Mouse (Mus musculus) liver, embryonic 11.5 days (tissue): ENCODE measurements around the gene Auh. TPM values are rescaled to one million over a fixed set of nuclear protein-coding genes. Genes with fewer than 3 reads are reported as not detected.

Experiments
- ATAC-seq: fragments of 200-750 bp; cut with Nextera tagmentation; replicated peaks from 2 replicates; pipeline ENCODE4 v1.8.0; 2017; ENCODE audit warnings: moderate number of reproducible peaks, mild to moderate bottlenecking, moderate TSS enrichment, moderate library complexity; ENCODE audit not compliant: low FRiP score
- DNase-seq: peaks from one replicate; pipeline ENCODE4 v3.0.0-alpha.2; 2017; ENCODE audit warnings: low spot score
- H3K27ac ChIP-seq: fragments of 300-500 bp; sonication (generic); 2 replicates; pipeline ENCODE4 v1.5.1; 2014; ENCODE audit warnings: mild to moderate bottlenecking, low read depth, low read length, control low read depth
- H3K27me3 ChIP-seq: fragments of 300-500 bp; sonication (generic); replicated peaks from 2 replicates; pipeline ENCODE4 v1.6.1; 2014; ENCODE audit warnings: low read length, mixed read lengths; ENCODE audit not compliant: control insufficient read depth, insufficient read depth
- H3K36me3 ChIP-seq: fragments of 300-500 bp; sonication (generic); 2 replicates; pipeline ENCODE4 v1.6.1; 2014; ENCODE audit warnings: mild to moderate bottlenecking, low read length, moderate library complexity, mixed read lengths; ENCODE audit not compliant: control insufficient read depth, insufficient read depth
- H3K4me1 ChIP-seq: fragments of 300-500 bp; sonication (generic); replicated peaks from 2 replicates; pipeline ENCODE4 v1.6.1; 2014; ENCODE audit warnings: low read length, mixed read lengths; ENCODE audit not compliant: control insufficient read depth, insufficient read depth
- H3K4me2 ChIP-seq: fragments of 300-500 bp; sonication (generic); 2 replicates; pipeline ENCODE4 v1.6.1; 2014; ENCODE audit warnings: mild to moderate bottlenecking, control low read depth, moderate library complexity
- H3K4me3 ChIP-seq: fragments of 300-500 bp; sonication (generic); 2 replicates; pipeline ENCODE4 v1.5.1; 2014; ENCODE audit warnings: low read depth, low read length, control low read depth
- H3K9ac ChIP-seq: fragments of 300-500 bp; sonication (generic); 2 replicates; pipeline ENCODE4 v1.6.1; 2014; ENCODE audit warnings: low read depth, low read length, control low read depth
- H3K9me3 ChIP-seq: fragments of 300-500 bp; sonication (generic); 2 replicates; pipeline ENCODE4 v1.6.1; 2016; ENCODE audit warnings: low read length, inconsistent platforms, mixed read lengths; ENCODE audit not compliant: control insufficient read depth
- WGBS: fragments of 180-500 bp; shearing (Covaris S2); extraction: QIAGEN DNeasy Blood & Tissue Kit; methylation state at CpG from one replicate; pipeline ENCODE4 v1.1.7; 2014; 5-methylcytosine and 5-hydroxymethylcytosine counted together
- polyA plus RNA-seq: library from polyadenylated mRNA; unstranded; fragments of >200 nt; fragmentation: Nextera tagmentation; extraction: Ambion mirVana; gene quantifications from 2 replicates; pipeline ENCODE4 v1.2.1, GENCODE M21; 2014

The Auh gene
- polyA plus RNA-seq, 1 experiment from 2014 or later: 35.4 TPM

GRCm38 (mm10) chr13:52832481-52833170 is 96.9 kb downstream of the Auh start:
- H3K9ac ChIP-seq: no peak overlapping the region
- H3K9me3 ChIP-seq: no peaks in the 10 kb centered on the region
- H3K27ac ChIP-seq: no peak overlapping the region
- no peak overlapping the region for H3K4me2 ChIP-seq
- ATAC-seq (no peak), DNase-seq (no peak)
- H3K4me1 ChIP-seq: peaks cover 43% of the 10 kb centered on the region
- no peaks in the 10 kb centered on the region for H3K27me3 ChIP-seq
- WGBS: 73% methylated on average over 8 of the region's 8 CpGs
- no peak overlapping the region for H3K4me3 ChIP-seq
- H3K36me3 ChIP-seq: no peaks in the 10 kb centered on the region; the same call in 1 of the 2 replicates

- H3K4me3 ChIP-seq: no peak overlapping the region
These were observed 98.3 kb downstream of the Auh start for GRCm38 (mm10) chr13:52831037-52831757.

GRCm38 (mm10) chr13:52828946-52829523 is 100.4 kb downstream of the Auh start:
- Histone ChIP-seq H3K4me1 (peaks cover 39% of the 10 kb centered on the region), H3K9ac (no peak overlapping the region), H3K27ac (peak overlapping the region; percentile 52; the same call in 1 of the 2 replicates), H3K4me2 (no peak overlapping the region), H3K27me3 (no peaks in the 10 kb centered on the region), H3K4me3 (no peak overlapping the region), H3K9me3 (no peaks in the 10 kb centered on the region), H3K36me3 (no peaks in the 10 kb centered on the region; the same call in 1 of the 2 replicates)
- ATAC-seq (peak; percentile 50), DNase-seq (no peak)
- WGBS: 56% methylated on average over 12 of the region's 12 CpGs

More at GRCm38 (mm10) chr13:52831037-52831757, 98.3 kb downstream of the Auh start:
- DNase-seq (peak; percentile 44), ATAC-seq (peak; percentile 96)
- Histone ChIP-seq H3K9ac (no peak overlapping the region), H3K4me2 (peak overlapping the region; percentile 15; the same call in 1 of the 2 replicates), H3K27me3 (no peaks in the 10 kb centered on the region), H3K4me1 (peaks cover 43% of the 10 kb centered on the region), H3K36me3 (no peaks in the 10 kb centered on the region; the same call in 1 of the 2 replicates), H3K9me3 (no peaks in the 10 kb centered on the region), H3K27ac (peak overlapping the region; percentile 52)
- WGBS: 51% methylated on average over 13 of the region's 13 CpGs

GRCm38 (mm10) chr13:52828217-52828616 is 101.3 kb downstream of the Auh start:
- ATAC-seq (no peak), DNase-seq (no peak)
- Histone ChIP-seq H3K27me3 (no peaks in the 10 kb centered on the region), H3K4me3 (no peak overlapping the region), H3K4me2 (0 out of 2 replicates have a peak overlapping the region, but pooled peaks have one; percentile 27), H3K36me3 (no peaks in the 10 kb centered on the region; the same call in 1 of the 2 replicates), H3K9ac (no peak overlapping the region), H3K9me3 (no peaks in the 10 kb centered on the region), H3K27ac (peak overlapping the region; percentile 9; the same call in 1 of the 2 replicates), H3K4me1 (peaks cover 39% of the 10 kb centered on the region)
- WGBS: 23% methylated on average over 2 of the region's 2 CpGs

- ATAC-seq: no peak
- DNase-seq: no peak
- no peak overlapping the region for H3K27ac ChIP-seq
These were observed 102.8 kb downstream of the Auh start for GRCm38 (mm10) chr13:52826666-52827065.

GRCm38 (mm10) chr13:52824754-52825153 is 104.7 kb downstream of the Auh start:
- H3K9me3 ChIP-seq: no peaks in the 10 kb centered on the region
- no peak overlapping the region for H3K4me3 ChIP-seq
- no peak overlapping the region for H3K4me2 ChIP-seq
- 70% methylated on average over 9 of the region's 9 CpGs for WGBS
- H3K9ac ChIP-seq: no peak overlapping the region
- H3K36me3 ChIP-seq: no peaks in the 10 kb centered on the region
- DNase-seq: no peak
- ATAC-seq: no peak
- H3K4me1 ChIP-seq: peaks cover 30% of the 10 kb centered on the region
- H3K27me3 ChIP-seq: no peaks in the 10 kb centered on the region
- H3K27ac ChIP-seq: no peak overlapping the region

More at GRCm38 (mm10) chr13:52826666-52827065, 102.8 kb downstream of the Auh start:
- Histone ChIP-seq H3K4me1 (peaks cover 44% of the 10 kb centered on the region), H3K9me3 (no peaks in the 10 kb centered on the region), H3K9ac (no peak overlapping the region), H3K4me3 (no peak overlapping the region), H3K4me2 (no peak overlapping the region), H3K27me3 (no peaks in the 10 kb centered on the region), H3K36me3 (no peaks in the 10 kb centered on the region)

- Histone ChIP-seq H3K4me2 (no peak overlapping the region), H3K9ac (no peak overlapping the region), H3K36me3 (no peaks in the 10 kb centered on the region), H3K9me3 (no peaks in the 10 kb centered on the region), H3K27ac (no peak overlapping the region), H3K4me3 (no peak overlapping the region), H3K4me1 (peaks cover 32% of the 10 kb centered on the region), H3K27me3 (no peaks in the 10 kb centered on the region)
- ATAC-seq (no peak), DNase-seq (no peak)
- 37% methylated on average over 22 of the region's 23 CpGs for WGBS
These were observed 107.0 kb downstream of the Auh start for GRCm38 (mm10) chr13:52822165-52823149.

- H3K27me3 ChIP-seq: no peaks in the 10 kb centered on the region
- peaks cover 32% of the 10 kb centered on the region for H3K4me1 ChIP-seq
- no peak overlapping the region for H3K9ac ChIP-seq
- no peaks in the 10 kb centered on the region for H3K9me3 ChIP-seq
- 55% methylated on average over 9 of the region's 9 CpGs for WGBS
- no peaks in the 10 kb centered on the region for H3K36me3 ChIP-seq
- no peak overlapping the region for H3K4me2 ChIP-seq
- 0 out of 2 replicates have a peak overlapping the region, but pooled peaks have one; percentile 4 for H3K27ac ChIP-seq
- H3K4me3 ChIP-seq: no peak overlapping the region
- ATAC-seq (no peak), DNase-seq (no peak)
These were observed 107.9 kb downstream of the Auh start for GRCm38 (mm10) chr13:52821571-52821970.
